Comparison of ENCODE assay signal across 18 mouse cellular contexts in genomic region chr8:13699323-13699949, GRCm38 (mm10). TPM values are rescaled to one million over a fixed set of nuclear protein-coding genes. Genes with fewer than 3 reads are reported as not detected.
DNase-seq lines count a peak whose midpoint lies in the region; ATAC-seq and TF ChIP-seq lines count a peak whose summit lies in the region.
"Had no signal": no experiment of that assay in that cellular context is flagged by ENCODE, and none has a peak within 500 bp of the region (broad histone marks: within the 10 kb centered on the region; RNA-seq: fewer than 3 reads in every experiment).

No protein-coding gene starts in this region.

- H3K4me3 ChIP-seq in embryonic facial prominence, embryonic 14.5 days (ENCODE audit: low read depth, low read length), result no peak overlapping the region
- no peak overlapping the region for H3K4me3 ChIP-seq in embryonic facial prominence, embryonic 10.5 days
- H3K4me3 ChIP-seq in heart, embryonic 15.5 days, result no peak overlapping the region
- no peak overlapping the region for H3K4me3 ChIP-seq in MEL (ENCODE audit: control insufficient read depth in 1 of 2, insufficient read depth in 1 of 2, low read depth in 2 of 2, low read length in 2 of 2)
- H3K4me3 ChIP-seq in liver, embryonic 15.5 days (replicated peaks), result no peak overlapping the region
- no peak overlapping the region for H3K4me3 ChIP-seq in hindbrain, embryonic 13.5 days

- DNase-seq in embryonic facial prominence, embryonic 14.5 days (ENCODE audit: low spot score), result peak; percentile 4
- DNase-seq in embryonic facial prominence, embryonic 10.5 days (ENCODE audit: low spot score), result no peak
- DNase-seq in heart, postnatal 4 days, result no peak
- DNase-seq in MEL (ENCODE audit: low read depth, low spot score), result peak; percentile 71
- DNase-seq in left cerebral cortex, adult 8-10 months (ENCODE audit: low spot score in 2 of 2), result no peak
- DNase-seq: adrenal gland, postnatal 10 days; gastrocnemius, postnatal 14 days; kidney, adult 9 months; layer of hippocampus, postnatal 36 days; left cerebral cortex, postnatal 4 days; lung, adult 2 months; midbrain, embryonic 14.5 days; retina, postnatal 1 day had no signal

- no peak for TF ChIP-seq RAD21 in MEL (IDR thresholded peaks at IDR 0.05; ENCODE audit: low read depth, low read length)

- no peaks in the 10 kb centered on the region for H3K79me2 ChIP-seq in MEL (ENCODE audit: control insufficient read depth, insufficient read depth, low read length, poor library complexity)

- no peaks in the 10 kb centered on the region for H3K4me1 ChIP-seq in embryonic facial prominence, embryonic 14.5 days (ENCODE audit: control insufficient read depth, insufficient read depth, low read length)
- peaks cover 18% of the 10 kb centered on the region for H3K4me1 ChIP-seq in embryonic facial prominence, embryonic 10.5 days
- H3K4me1 ChIP-seq in heart, embryonic 15.5 days (replicated peaks), result peaks cover 28% of the 10 kb centered on the region
- H3K4me1 ChIP-seq in MEL (ENCODE audit: control insufficient read depth in 1 of 2, insufficient read depth in 2 of 2, low read length in 2 of 2), result peaks cover 0 to 24% of the 10 kb centered on the region in 2 experiments; a peak in 2 of 4 replicates
- H3K4me1 ChIP-seq in liver, embryonic 15.5 days (replicated peaks), result peaks cover 18% of the 10 kb centered on the region
- peaks cover 3% of the 10 kb centered on the region; the same call in 1 of the 2 replicates for H3K4me1 ChIP-seq in hindbrain, embryonic 13.5 days (replicated peaks)

- no peaks in the 10 kb centered on the region for H3K9me3 ChIP-seq in embryonic facial prominence, embryonic 14.5 days (ENCODE audit: control insufficient read depth, low read length)
- H3K9me3 ChIP-seq in embryonic facial prominence, embryonic 10.5 days, result no peaks in the 10 kb centered on the region
- H3K9me3 ChIP-seq in heart, embryonic 15.5 days (replicated peaks), result no peaks in the 10 kb centered on the region
- H3K9me3 ChIP-seq in MEL (replicated peaks; ENCODE audit: insufficient read depth, low read length), result no peaks in the 10 kb centered on the region
- H3K9me3 ChIP-seq in liver, embryonic 15.5 days (replicated peaks), result no peaks in the 10 kb centered on the region
- H3K9me3 ChIP-seq in hindbrain, embryonic 13.5 days, result no peaks in the 10 kb centered on the region

- peak; percentile 82 to 88 for TF ChIP-seq EP300 in MEL (IDR thresholded peaks at IDR 0.05; ENCODE audit: low read depth in 1 of 2, low read length in 2 of 2)

- 72% methylated on average over 5 of the region's 5 CpGs for WGBS in embryonic facial prominence, embryonic 14.5 days
- 77% methylated on average over 5 of the region's 5 CpGs for WGBS in embryonic facial prominence, embryonic 10.5 days
- 45% methylated on average over 5 of the region's 5 CpGs for WGBS in heart, embryonic 15.5 days
- 32% methylated on average over 5 of the region's 5 CpGs for WGBS in liver, embryonic 15.5 days (ENCODE audit: insufficient replicate concordance)
- 80% methylated on average over 5 of the region's 5 CpGs for WGBS in hindbrain, embryonic 13.5 days

- H3K27me3 ChIP-seq in embryonic facial prominence, embryonic 14.5 days (replicated peaks; ENCODE audit: control insufficient read depth, insufficient read depth, low read length), result no peaks in the 10 kb centered on the region
- H3K27me3 ChIP-seq in embryonic facial prominence, embryonic 10.5 days (replicated peaks; ENCODE audit: low read depth, poor library complexity, severe bottlenecking), result no peaks in the 10 kb centered on the region
- no peaks in the 10 kb centered on the region for H3K27me3 ChIP-seq in heart, embryonic 15.5 days
- 0 out of 4 replicates have a peak, but pooled peaks cover 0 to 1% of the 10 kb centered on the region in 2 experiments for H3K27me3 ChIP-seq in MEL (ENCODE audit: control insufficient read depth in 1 of 2, insufficient read depth in 2 of 2, low read length in 2 of 2)
- no peaks in the 10 kb centered on the region for H3K27me3 ChIP-seq in liver, embryonic 15.5 days
- no peaks in the 10 kb centered on the region for H3K27me3 ChIP-seq in hindbrain, embryonic 13.5 days

- no peak overlapping the region for H3K4me2 ChIP-seq in embryonic facial prominence, embryonic 14.5 days (ENCODE audit: low read depth, low read length)
- H3K4me2 ChIP-seq in heart, embryonic 15.5 days, result no peak overlapping the region
- H3K4me2 ChIP-seq in liver, embryonic 15.5 days, result no peak overlapping the region
- no peak overlapping the region for H3K4me2 ChIP-seq in hindbrain, embryonic 13.5 days

- H3K36me3 ChIP-seq in embryonic facial prominence, embryonic 14.5 days (ENCODE audit: control insufficient read depth, insufficient read depth, low read length), result no peaks in the 10 kb centered on the region
- no peaks in the 10 kb centered on the region for H3K36me3 ChIP-seq in embryonic facial prominence, embryonic 10.5 days (replicated peaks)
- no peaks in the 10 kb centered on the region for H3K36me3 ChIP-seq in heart, embryonic 15.5 days
- H3K36me3 ChIP-seq in MEL (ENCODE audit: control insufficient read depth in 1 of 2, insufficient read depth in 2 of 2, low read length in 2 of 2), result peaks cover 0 to 12% of the 10 kb centered on the region in 2 experiments; a peak in 2 of 4 replicates
- H3K36me3 ChIP-seq in liver, embryonic 15.5 days (replicated peaks), result no peaks in the 10 kb centered on the region
- no peaks in the 10 kb centered on the region for H3K36me3 ChIP-seq in hindbrain, embryonic 13.5 days

- ATAC-seq in embryonic facial prominence, embryonic 14.5 days (ENCODE audit: low read depth), result no peak
- ATAC-seq in heart, embryonic 15.5 days (replicated peaks; ENCODE audit: insufficient number of reproducible peaks, insufficient read depth, low FRiP score, low read depth), result peak; percentile 86
- peak; percentile 42; the same call in 1 of the 2 replicates for ATAC-seq in liver, embryonic 15.5 days (ENCODE audit: insufficient read depth)
- no peak for ATAC-seq in hindbrain, embryonic 13.5 days (ENCODE audit: low FRiP score)

- no peak for TF ChIP-seq CTCF in MEL (IDR thresholded peaks at IDR 0.05 in 2 of 3, conservative IDR thresholded peaks at IDR 0.05 in 1 of 3; ENCODE audit: control insufficient read depth in 1 of 3, insufficient read depth in 1 of 3, low read depth in 2 of 3, low read length in 3 of 3, poor library complexity in 1 of 3, severe bottlenecking in 1 of 3)

- H3K9ac ChIP-seq in embryonic facial prominence, embryonic 14.5 days (ENCODE audit: low read depth, low read length), result no peak overlapping the region
- no peak overlapping the region for H3K9ac ChIP-seq in heart, embryonic 15.5 days
- H3K9ac ChIP-seq in MEL (ENCODE audit: control insufficient read depth, low read depth, low read length, poor library complexity, severe bottlenecking), result no peak overlapping the region
- H3K9ac ChIP-seq in liver, embryonic 15.5 days, result no peak overlapping the region
- H3K9ac ChIP-seq in hindbrain, embryonic 13.5 days, result no peak overlapping the region

- H3K27ac ChIP-seq in embryonic facial prominence, embryonic 14.5 days (replicated peaks; ENCODE audit: low read depth, low read length), result no peak overlapping the region
- H3K27ac ChIP-seq in embryonic facial prominence, embryonic 10.5 days (replicated peaks), result no peak overlapping the region
- H3K27ac ChIP-seq in heart, embryonic 15.5 days, result peak overlapping the region; percentile 70
- H3K27ac ChIP-seq in MEL (ENCODE audit: control insufficient read depth, low read depth, low read length), result no peak overlapping the region
- no peak overlapping the region for H3K27ac ChIP-seq in liver, embryonic 15.5 days (replicated peaks)
- no peak overlapping the region for H3K27ac ChIP-seq in hindbrain, embryonic 13.5 days

- TF ChIP-seq POLR2A in MEL (IDR thresholded peaks at IDR 0.05; ENCODE audit: control insufficient read depth in 1 of 2, insufficient read depth in 1 of 2, low read depth in 1 of 2, low read length in 2 of 2, poor library complexity in 1 of 2), result no peak

RNA-seq across cellular contexts. Expression of gene Cfap97d2, which starts 6.3 kb away (rescaled TPM):
- polyA plus RNA-seq in embryonic facial prominence, embryonic 14.5 days (2014; fragmentation: Nextera tagmentation; extraction: Ambion mirVana), result 0.10 and 0.25 TPM in 2 replicates
- polyA plus RNA-seq in embryonic facial prominence, embryonic 10.5 days (2016; fragmentation: Nextera tagmentation; extraction: Ambion mirVana), result 0.24 and 0.70 TPM in 2 replicates
- polyA plus RNA-seq in heart, embryonic 15.5 days (2015; fragmentation: Nextera tagmentation; extraction: Ambion mirVana), result not detected in 2 replicates
- total RNA-seq in heart, postnatal 4 days (2021), result not detected
- total RNA-seq in MEL (2012; rRNA removed), result not detected in 2 replicates
- not detected for polyA plus RNA-seq in MEL (2012; ENCODE audit: insufficient read depth in 1 of 2, insufficient read length in 2 of 2, low read depth in 1 of 2, low replicate concordance in 2 of 2, missing spikeins in 1 of 2)
- 0.12 TPM in 1 of 2 replicates, not detected in the other for polyA plus RNA-seq in liver, embryonic 15.5 days (2015; fragmentation: Nextera tagmentation; extraction: Ambion mirVana)
- 2.1 and 2.8 TPM in 2 replicates for polyA plus RNA-seq in hindbrain, embryonic 13.5 days (2015; fragmentation: Nextera tagmentation; extraction: Ambion mirVana)
- 1 to 10 TPM; 1.1 to 2.6 (median 2.0) TPM for total RNA-seq in left cerebral cortex, adult 8-10 months (2022)
- total RNA-seq: gastrocnemius, postnatal 14 days; neutrophil, adult 5-6 weeks had no signal
- polyA plus RNA-seq: intestine, embryonic 14.5 days had no signal

RNA-seq across cellular contexts. Expression of gene Rasa3, which starts 22.0 kb away (rescaled TPM):
- 39.4 and 40.2 TPM in 2 replicates for polyA plus RNA-seq in embryonic facial prominence, embryonic 14.5 days (2014; fragmentation: Nextera tagmentation; extraction: Ambion mirVana)
- 26.3 and 27.3 TPM in 2 replicates for polyA plus RNA-seq in embryonic facial prominence, embryonic 10.5 days (2016; fragmentation: Nextera tagmentation; extraction: Ambion mirVana)
- polyA plus RNA-seq in heart, embryonic 15.5 days (2015; fragmentation: Nextera tagmentation; extraction: Ambion mirVana), result 19.0 and 28.5 TPM in 2 replicates
- total RNA-seq in heart, postnatal 4 days (2021), result 10 to 100 TPM; 27.4 to 31.1 TPM
- 18.3 and 22.4 TPM in 2 replicates for total RNA-seq in MEL (2012; rRNA removed)
- 10 to 100 TPM in 1 of 2 experiments, not detected in 1; 28.0 TPM for polyA plus RNA-seq in MEL (2012; ENCODE audit: insufficient read depth in 1 of 2, insufficient read length in 2 of 2, low read depth in 1 of 2, low replicate concordance in 2 of 2, missing spikeins in 1 of 2)
- polyA plus RNA-seq in liver, embryonic 15.5 days (2015; fragmentation: Nextera tagmentation; extraction: Ambion mirVana), result 16.4 and 19.0 TPM in 2 replicates
- polyA plus RNA-seq in hindbrain, embryonic 13.5 days (2015; fragmentation: Nextera tagmentation; extraction: Ambion mirVana), result 28.7 and 30.9 TPM in 2 replicates
- total RNA-seq in left cerebral cortex, adult 8-10 months (2022), result 10 to 100 TPM; 63.9 to 72.0 (median 69.5) TPM

RNA-seq across cellular contexts. Expression of gene Cdc16, which starts 58.0 kb away (rescaled TPM):
- 221 and 240 TPM in 2 replicates for polyA plus RNA-seq in embryonic facial prominence, embryonic 14.5 days (2014; fragmentation: Nextera tagmentation; extraction: Ambion mirVana)
- polyA plus RNA-seq in embryonic facial prominence, embryonic 10.5 days (2016; fragmentation: Nextera tagmentation; extraction: Ambion mirVana), result 219 and 223 TPM in 2 replicates
- polyA plus RNA-seq in heart, embryonic 15.5 days (2015; fragmentation: Nextera tagmentation; extraction: Ambion mirVana), result 93.4 and 111 TPM in 2 replicates
- 10 to 100 TPM; 51.9 to 52.1 TPM for total RNA-seq in heart, postnatal 4 days (2021)
- 57.2 and 59.6 TPM in 2 replicates for total RNA-seq in MEL (2012; rRNA removed)
- polyA plus RNA-seq in MEL (2012; ENCODE audit: insufficient read depth in 1 of 2, insufficient read length in 2 of 2, low read depth in 1 of 2, low replicate concordance in 2 of 2, missing spikeins in 1 of 2), result 10 to 100 TPM in 1 of 2 experiments, not detected in 1; 53.6 TPM
- 42.8 and 46.4 TPM in 2 replicates for polyA plus RNA-seq in liver, embryonic 15.5 days (2015; fragmentation: Nextera tagmentation; extraction: Ambion mirVana)
- polyA plus RNA-seq in hindbrain, embryonic 13.5 days (2015; fragmentation: Nextera tagmentation; extraction: Ambion mirVana), result 182 and 183 TPM in 2 replicates
- 10 to 100 TPM; 45.8 to 48.5 (median 45.9) TPM for total RNA-seq in left cerebral cortex, adult 8-10 months (2022)

Comparison
In these comparisons a context has a peak if more than half of its experiments do, and no peak if none do; other contexts are left out.
1. DNase-seq: peak in embryonic facial prominence, embryonic 14.5 days (single experiment) and MEL (single experiment); none in embryonic facial prominence, embryonic 10.5 days (single experiment), heart, postnatal 4 days (single experiment) and left cerebral cortex, adult 8-10 months (0 of 2).
2. ATAC-seq: peak in heart, embryonic 15.5 days (single experiment) and liver, embryonic 15.5 days (single experiment); none in embryonic facial prominence, embryonic 14.5 days (single experiment) and hindbrain, embryonic 13.5 days (single experiment).